Mouse (Mus musculus): ENCODE data around the gene Fam228b. TPM values are rescaled to one million over a fixed set of nuclear protein-coding genes. Genes with fewer than 3 reads are reported as not detected.

Gene Fam228b
- 3.8 to 11.4 TPM (median 9.1 TPM) in 4 replicates for total RNA-seq (2023)

GRCm38 (mm10) chr12:4768492-4769332 lies at the start of gene Fam228b, which contains the start of gene Pfn4:
Gene Fam228b (minus strand): TSS chr12:4769267.
Gene Pfn4 (plus strand): TSS chr12:4769022.

GRCm38 (mm10) chr12:4817361-4818101 lies 48.5 kb upstream of the Fam228b start, which contains the start of gene Sf3b6:
Gene Sf3b6 (plus strand): TSS chr12:4817544.

GRCm38 (mm10) chr12:4738031-4738576 lies 31.0 kb downstream of the Fam228b start, which contains the start of gene Fam228a:
Gene Fam228a (minus strand): TSS chr12:4738430.

Other genes with a start within 250 kb of the Fam228b start
- 359 to 373 TPM (median 364 TPM) in 4 replicates for gene Itsn2, start 176.6 kb downstream of the Fam228b start, total RNA-seq (2023)
- gene Gm3625, start 176.3 kb downstream of the Fam228b start, total RNA-seq (2023), result not detected in 4 replicates
- gene Fam228a, start 30.8 kb downstream of the Fam228b start, total RNA-seq (2023), result 0.42 TPM in 1 of 4 replicates, not detected in the others
- gene Pfn4, start 245 bp downstream of the Fam228b start, total RNA-seq (2023), result 1.0 to 2.0 TPM (median 1.8 TPM) in 4 replicates
- gene Sf3b6, start 48.3 kb upstream of the Fam228b start, total RNA-seq (2023), result 113 to 135 TPM (median 126 TPM) in 4 replicates
- gene Fkbp1b, start 72.3 kb upstream of the Fam228b start, total RNA-seq (2023), result not detected in 4 replicates
- gene Wdcp, start 74.0 kb upstream of the Fam228b start, total RNA-seq (2023), result 12.5 to 16.5 TPM (median 15.7 TPM) in 4 replicates
- 2.3 to 3.3 TPM (median 2.5 TPM) in 4 replicates for gene Mfsd2b, start 105.1 kb upstream of the Fam228b start, total RNA-seq (2023)
- gene Ubxn2a, start 138.4 kb upstream of the Fam228b start, total RNA-seq (2023), result 27.9 to 32.3 TPM (median 30.5 TPM) in 4 replicates
- gene Atad2b, start 148.1 kb upstream of the Fam228b start, total RNA-seq (2023), result 79.1 to 88.1 TPM (median 83.0 TPM) in 4 replicates

Data from B cell, adult 62 days (primary cell).